Mouse (Mus musculus) small intestine, adult 10 weeks (tissue): ENCODE data around the gene Olfr410. TPM values are rescaled to one million over a fixed set of nuclear protein-coding genes. Genes with fewer than 3 reads are reported as not detected.

Experiments used
- polyA plus RNA-seq: library from polyadenylated mRNA; stranded (reverse); fragments of 350-450 nt; fragmentation: Illumina TruSeq; extraction: RNeasy Lipid Tissue Mini Kit (QIAGEN cat#74804); gene quantifications from one replicate; pipeline ENCODE4 v1.2.3, GENCODE M21; 2014; ENCODE audit warnings: low replicate concordance

Olfr410 gene
- not detected for polyA plus RNA-seq

GRCm38 (mm10) chr11:74337931-74338330, at the start of gene Olfr410:
TSS of gene Olfr410 (minus strand) at chr11:74338031.

GRCm38 (mm10) chr11:74361769-74362168, 23.9 kb upstream of the Olfr410 start, which contains the start of gene Olfr412:
TSS of gene Olfr412 (plus strand) at chr11:74362069.

DNA sequence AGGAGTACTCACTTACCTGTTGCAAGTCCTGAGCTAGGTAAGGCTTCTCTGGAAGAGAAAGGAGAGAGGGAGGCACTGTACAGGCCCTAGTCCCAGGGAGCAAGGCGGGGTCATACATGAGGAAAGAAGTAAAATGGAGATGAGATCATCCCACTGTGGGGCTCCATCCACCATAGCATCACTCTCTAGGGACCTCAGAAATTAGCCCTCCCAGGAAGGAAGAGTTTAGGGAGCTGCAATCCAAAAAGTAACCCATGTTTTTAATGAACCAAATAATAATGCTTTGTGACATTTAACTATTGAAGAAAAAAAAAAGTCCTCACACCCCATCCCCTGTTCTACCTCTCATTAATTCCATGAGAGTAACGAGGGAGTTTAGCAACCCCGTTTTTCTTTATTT, 14.7 kb upstream of the Olfr410 start, which contains the start of gene Olfr411:
Olfr411 (minus strand) TSS at position 101 of the 400 bp plus-strand sequence.

GRCm38 (mm10) chr11:74283436-74283835, 54.4 kb downstream of the Olfr410 start, which contains the start of gene Olfr59:
TSS of gene Olfr59 (plus strand) at chr11:74283736.

Other genes with a start within 250 kb of the Olfr410 start
- not detected for gene Olfr401, start 224.3 kb downstream of the Olfr410 start, polyA plus RNA-seq
- not detected for gene Olfr402, start 184.5 kb downstream of the Olfr410 start, polyA plus RNA-seq
- gene Olfr403, start 151.8 kb downstream of the Olfr410 start, polyA plus RNA-seq, result not detected
- gene Olfr43, start 126.7 kb downstream of the Olfr410 start, polyA plus RNA-seq, result not detected
- not detected for gene Olfr406, start 78.2 kb downstream of the Olfr410 start, polyA plus RNA-seq
- gene Olfr59, start 54.3 kb downstream of the Olfr410 start, polyA plus RNA-seq, result not detected
- gene Olfr411, start 14.6 kb upstream of the Olfr410 start, polyA plus RNA-seq, result not detected
- not detected for gene Olfr412, start 24.0 kb upstream of the Olfr410 start, polyA plus RNA-seq